18 mouse cellular contexts compared by ENCODE assay signal in genomic region chr7:97414426-97414825, GRCm38 (mm10). TPM values are rescaled to one million over a fixed set of nuclear protein-coding genes. Genes with fewer than 3 reads are reported as not detected.
DNase-seq lines count a peak whose midpoint lies in the region.
"Had no signal": no experiment of that assay in that cellular context is flagged by ENCODE, and none has a peak within 500 bp of the region (broad histone marks: within the 10 kb centered on the region; RNA-seq: fewer than 3 reads in every experiment).

No protein-coding gene starts in this region.

- H3K27me3 ChIP-seq in heart, embryonic 10.5 days (ENCODE audit: insufficient read depth, poor library complexity, severe bottlenecking), result no peaks in the 10 kb centered on the region
- H3K27me3 ChIP-seq: forebrain, embryonic 15.5 days; limb, embryonic 13.5 days; neural tube, embryonic 13.5 days had no signal

- H3K36me3 ChIP-seq in heart, embryonic 10.5 days, result peaks cover 17% of the 10 kb centered on the region

- no peak overlapping the region for H3K4me3 ChIP-seq in heart, embryonic 10.5 days
- H3K4me3 ChIP-seq: forebrain, embryonic 15.5 days; hindbrain, embryonic 10.5 days; limb, embryonic 13.5 days; megakaryocyte, embryonic 14.5 days; neural tube, embryonic 13.5 days had no signal

- peak; percentile 87 for DNase-seq in heart, adult 8-10 months (ENCODE audit: low spot score)
- no peak for DNase-seq in heart, embryonic 10.5 days (ENCODE audit: low spot score)
- peak; percentile 85 for DNase-seq in R1 (ENCODE audit: low read depth, low spot score)
- DNase-seq in adrenal gland, postnatal 10 days, result peak; percentile 76
- DNase-seq in kidney, adult 8-10 months, result peak; percentile 54 to 67
- no peak for DNase-seq in spleen, adult 18-20 months
- no peak for DNase-seq in left cerebral cortex, postnatal 14 days (ENCODE audit: low spot score in 2 of 2)
- DNase-seq in cerebellum, postnatal 10 days, result no peak
- DNase-seq: cerebellum, adult 9-10 months; embryo, embryonic 11 days; gastrocnemius, postnatal 10 days; retina, postnatal 1 day; thymus, postnatal 4 days had no signal

- WGBS in heart, embryonic 10.5 days, result 72% methylated on average over 1 of the region's 1 CpGs

- intact Hi-C loops in left cerebral cortex, postnatal 14 days (cut with DNase I), result no loop called here

- H3K9me3 ChIP-seq in heart, embryonic 10.5 days, result no peaks in the 10 kb centered on the region
- H3K9me3 ChIP-seq: forebrain, embryonic 15.5 days; hindbrain, embryonic 10.5 days; limb, embryonic 13.5 days; neural tube, embryonic 13.5 days had no signal

- H3K4me1 ChIP-seq in heart, embryonic 10.5 days, result peaks cover 21% of the 10 kb centered on the region

- no peak overlapping the region for H3K27ac ChIP-seq in heart, embryonic 10.5 days
- H3K27ac ChIP-seq: forebrain, embryonic 15.5 days; hindbrain, embryonic 10.5 days; limb, embryonic 13.5 days; neural tube, embryonic 13.5 days had no signal

RNA-seq across cellular contexts. Expression of gene Thrsp, which starts 3.1 kb away (rescaled TPM):
- total RNA-seq in heart, adult 8-10 months (2022), result 10 to 100 TPM; 51.1 to 70.8 (median 68.7) TPM
- 0.43 and 0.51 TPM in 2 replicates for polyA plus RNA-seq in heart, embryonic 10.5 days (2016; fragmentation: Nextera tagmentation; extraction: Ambion mirVana)
- 100 to 1,000 TPM; 444 to 455 TPM for total RNA-seq in adrenal gland, postnatal 10 days (2021)
- total RNA-seq in left cerebral cortex, postnatal 14 days (2021), result 10 to 100 TPM; 10.0 to 15.1 TPM

RNA-seq across cellular contexts. Expression of gene Ndufc2, which starts 14.6 kb away (rescaled TPM):
- total RNA-seq in heart, adult 8-10 months (2022), result 100 to 1,000 TPM; 498 to 518 (median 508) TPM
- 380 and 484 TPM in 2 replicates for polyA plus RNA-seq in heart, embryonic 10.5 days (2016; fragmentation: Nextera tagmentation; extraction: Ambion mirVana)
- total RNA-seq in adrenal gland, postnatal 10 days (2021), result 100 to 1,000 TPM; 603 to 657 TPM
- 100 to 1,000 TPM; 242 to 265 TPM for total RNA-seq in left cerebral cortex, postnatal 14 days (2021)

RNA-seq across cellular contexts. Expression of gene Kctd14, which starts 36.7 kb away (rescaled TPM):
- total RNA-seq in heart, adult 8-10 months (2022), result under 1 TPM; 0.28 to 0.60 (median 0.49) TPM
- 0.47 and 0.87 TPM in 2 replicates for polyA plus RNA-seq in heart, embryonic 10.5 days (2016; fragmentation: Nextera tagmentation; extraction: Ambion mirVana)
- 1 to 10 TPM; 2.0 to 3.1 TPM for total RNA-seq in adrenal gland, postnatal 10 days (2021)
- total RNA-seq in left cerebral cortex, postnatal 14 days (2021), result 1 to 10 TPM; 2.2 to 2.8 TPM

RNA-seq across cellular contexts. Expression of gene Alg8, which starts 43.0 kb away (rescaled TPM):
- total RNA-seq in heart, adult 8-10 months (2022), result 1 to 10 TPM; 4.8 to 5.3 (median 4.9) TPM
- 47.3 and 53.4 TPM in 2 replicates for polyA plus RNA-seq in heart, embryonic 10.5 days (2016; fragmentation: Nextera tagmentation; extraction: Ambion mirVana)
- 10 to 100 TPM; 13.2 to 13.8 TPM for total RNA-seq in adrenal gland, postnatal 10 days (2021)
- 10 to 100 TPM in 1 of 2 experiments, 1 to 10 TPM in 1; 8.5 to 13.0 TPM for total RNA-seq in left cerebral cortex, postnatal 14 days (2021)

Comparison
In these comparisons a context has a peak if more than half of its experiments do, and no peak if none do; other contexts are left out.
1. DNase-seq: peak in heart, adult 8-10 months (single experiment), R1 (single experiment), adrenal gland, postnatal 10 days (single experiment) and kidney, adult 8-10 months (2 of 2); none in heart, embryonic 10.5 days (single experiment), spleen, adult 18-20 months (0 of 2), left cerebral cortex, postnatal 14 days (0 of 2) and cerebellum, postnatal 10 days (0 of 2).
2. RNA of gene Thrsp, which starts 3.1 kb away (total RNA-seq): 444 to 455 TPM in adrenal gland, postnatal 10 days; 51.1 to 70.8 TPM in heart, adult 8-10 months and 10.0 to 15.1 TPM in left cerebral cortex, postnatal 14 days; every median in the first group is over 4 times any median in the second.